Mouse (Mus musculus): Measurements from ENCODE around the gene Plg.

Gene Plg

DNA sequence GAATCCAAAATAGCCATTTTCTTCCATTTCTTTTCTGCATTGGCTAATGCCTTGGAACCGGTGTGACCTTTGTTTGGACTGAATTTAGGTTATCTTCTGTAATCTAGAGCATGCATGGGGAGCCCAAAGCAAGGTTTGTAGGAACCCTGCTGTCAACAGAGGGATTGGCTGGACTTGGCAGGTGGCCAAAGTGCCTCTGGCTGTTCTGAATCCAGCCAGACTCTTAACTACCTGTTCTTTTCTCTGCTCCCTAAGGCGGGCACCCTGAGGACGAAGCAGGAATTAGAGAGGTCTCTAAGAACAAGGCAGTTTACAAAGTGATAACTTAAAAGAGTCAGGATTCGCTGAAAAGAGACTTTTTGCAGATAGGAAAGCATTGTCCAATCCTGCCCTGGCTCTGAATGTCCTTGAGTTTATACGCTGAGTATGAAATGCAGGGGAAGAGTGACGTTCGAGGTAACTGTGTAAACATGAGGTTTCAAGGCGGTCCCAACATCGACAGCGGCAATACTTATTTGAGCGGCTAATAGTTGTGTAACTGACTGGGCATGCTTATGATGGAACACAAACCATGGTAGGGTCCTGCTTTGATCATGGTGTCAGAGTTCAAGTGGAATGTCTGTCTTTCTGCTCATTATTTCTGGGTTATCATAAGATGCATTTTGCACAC, 74.6 kb downstream of the Plg start:
- H3K9me3 ChIP-seq (ENCODE audit: low read length): no peaks in the 10 kb centered on the region
- H3K36me3 ChIP-seq (ENCODE audit: insufficient read depth, low read length): no peaks in the 10 kb centered on the region
- TF ChIP-seq NANOG (IDR thresholded peaks at IDR 0.05; ENCODE audit: borderline replicate concordance, low read length): no peak
- no peak for TF ChIP-seq POU5F1 (IDR thresholded peaks at IDR 0.05; ENCODE audit: borderline replicate concordance, low read length)
- no peak for TF ChIP-seq CTCF (conservative IDR thresholded peaks at IDR 0.05; ENCODE audit: low read length)
- H3K4me3 ChIP-seq (replicated peaks; ENCODE audit: low read length): no peak overlapping the region
- H3K27me3 ChIP-seq (ENCODE audit: insufficient read depth, low read length): no peaks in the 10 kb centered on the region
- H3K4me1 ChIP-seq (replicated peaks; ENCODE audit: low read depth, low read length): no peaks in the 10 kb centered on the region

DNA sequence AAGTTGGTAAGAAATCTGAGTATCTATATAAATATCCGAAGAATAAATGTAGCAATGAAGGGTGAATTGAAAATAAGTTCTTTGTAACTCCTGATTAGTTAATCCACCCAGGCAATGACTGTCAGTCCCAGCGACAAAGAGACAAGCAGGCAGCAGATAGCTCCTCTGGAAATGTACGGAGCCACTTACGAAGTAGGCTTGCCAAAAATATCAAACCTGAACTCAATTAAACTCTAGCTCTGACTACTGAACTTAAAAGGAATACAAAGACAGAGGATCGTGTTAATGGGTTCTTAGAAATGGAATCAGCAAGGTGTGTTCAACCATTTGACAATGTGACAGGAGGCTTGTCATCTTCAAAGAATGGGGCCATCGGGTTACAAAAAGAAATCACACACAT, 75.3 kb downstream of the Plg start:
- H3K4me3 ChIP-seq (replicated peaks; ENCODE audit: low read length): no peak overlapping the region
- no peaks in the 10 kb centered on the region for H3K27me3 ChIP-seq (ENCODE audit: insufficient read depth, low read length)
- H3K9me3 ChIP-seq (ENCODE audit: low read length): no peaks in the 10 kb centered on the region
- H3K4me1 ChIP-seq (replicated peaks; ENCODE audit: low read depth, low read length): no peaks in the 10 kb centered on the region
- no peak for TF ChIP-seq POU5F1 (IDR thresholded peaks at IDR 0.05; ENCODE audit: borderline replicate concordance, low read length)
- no peak for TF ChIP-seq NANOG (IDR thresholded peaks at IDR 0.05; ENCODE audit: borderline replicate concordance, low read length)
- TF ChIP-seq CTCF (conservative IDR thresholded peaks at IDR 0.05; ENCODE audit: low read length): no peak
- H3K36me3 ChIP-seq (ENCODE audit: insufficient read depth, low read length): no peaks in the 10 kb centered on the region

DNA sequence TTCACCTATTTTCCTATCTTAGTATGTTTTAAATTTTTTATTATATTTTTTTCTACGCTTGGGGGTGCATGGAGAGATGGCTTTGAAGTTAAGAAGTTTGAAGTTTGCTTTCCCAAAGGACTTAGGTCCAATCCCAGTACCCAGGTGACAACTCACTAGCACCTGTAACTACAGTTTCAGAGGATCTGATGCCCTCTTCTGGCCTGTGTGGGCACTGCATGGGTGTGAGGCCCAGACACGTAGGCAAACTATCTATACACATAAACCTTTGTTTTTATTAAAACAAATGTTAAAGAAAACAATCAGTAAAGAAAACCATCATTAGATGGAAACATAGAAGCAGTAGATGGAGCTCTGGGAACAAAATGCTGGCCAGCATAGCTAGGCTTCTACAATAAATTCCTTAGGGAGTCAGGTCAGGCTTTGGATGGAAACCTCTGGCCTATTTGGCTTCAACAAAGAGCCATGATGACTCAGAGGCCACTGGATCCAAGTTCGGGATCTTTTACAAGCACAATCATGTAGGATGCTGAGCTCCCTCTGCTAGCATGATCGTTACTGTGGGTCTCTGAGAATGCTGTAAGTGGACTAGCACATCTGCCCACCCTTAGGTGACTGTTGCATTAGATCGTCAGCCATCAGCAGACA, 76.9 kb downstream of the Plg start:
- Histone ChIP-seq H3K4me3 (replicated peaks; ENCODE audit: low read length) (no peak overlapping the region), H3K36me3 (ENCODE audit: insufficient read depth, low read length) (no peaks in the 10 kb centered on the region), H3K27me3 (ENCODE audit: insufficient read depth, low read length) (no peaks in the 10 kb centered on the region), H3K4me1 (replicated peaks; ENCODE audit: low read depth, low read length) (no peaks in the 10 kb centered on the region), H3K9me3 (ENCODE audit: low read length) (no peaks in the 10 kb centered on the region)
- TF ChIP-seq POU5F1 (IDR thresholded peaks at IDR 0.05; ENCODE audit: borderline replicate concordance, low read length) (no peak), CTCF (conservative IDR thresholded peaks at IDR 0.05; ENCODE audit: low read length) (peak; percentile 78), NANOG (IDR thresholded peaks at IDR 0.05; ENCODE audit: borderline replicate concordance, low read length) (no peak)

DNA sequence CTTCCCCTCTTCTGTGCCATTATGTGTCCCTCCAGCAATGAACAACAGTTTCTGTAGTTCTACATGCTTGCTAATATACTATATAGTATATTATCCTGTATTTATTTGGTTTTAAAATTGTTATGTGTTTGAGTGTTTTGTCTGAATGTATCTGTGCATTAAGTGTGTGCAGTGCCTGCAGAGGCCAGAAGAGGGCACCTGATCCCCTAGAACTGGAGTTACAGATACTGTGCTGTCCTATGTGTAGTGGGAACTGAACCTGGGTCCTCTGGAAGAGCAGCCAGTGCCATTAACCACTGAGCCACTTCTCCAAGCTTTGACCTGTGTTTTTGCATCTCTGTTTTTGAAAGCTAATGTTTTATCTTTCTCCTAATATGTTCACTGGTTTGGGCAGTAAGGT, 82.8 kb downstream of the Plg start:
- TF ChIP-seq CTCF (conservative IDR thresholded peaks at IDR 0.05; ENCODE audit: low read length) (peak; percentile 60), POU5F1 (IDR thresholded peaks at IDR 0.05; ENCODE audit: borderline replicate concordance, low read length) (no peak)
- Histone ChIP-seq H3K4me3 (replicated peaks; ENCODE audit: low read length) (no peak overlapping the region), H3K36me3 (ENCODE audit: insufficient read depth, low read length) (no peaks in the 10 kb centered on the region), H3K9me3 (ENCODE audit: low read length) (no peaks in the 10 kb centered on the region), H3K27me3 (ENCODE audit: insufficient read depth, low read length) (no peaks in the 10 kb centered on the region), H3K4me1 (replicated peaks; ENCODE audit: low read depth, low read length) (no peaks in the 10 kb centered on the region)

DNA sequence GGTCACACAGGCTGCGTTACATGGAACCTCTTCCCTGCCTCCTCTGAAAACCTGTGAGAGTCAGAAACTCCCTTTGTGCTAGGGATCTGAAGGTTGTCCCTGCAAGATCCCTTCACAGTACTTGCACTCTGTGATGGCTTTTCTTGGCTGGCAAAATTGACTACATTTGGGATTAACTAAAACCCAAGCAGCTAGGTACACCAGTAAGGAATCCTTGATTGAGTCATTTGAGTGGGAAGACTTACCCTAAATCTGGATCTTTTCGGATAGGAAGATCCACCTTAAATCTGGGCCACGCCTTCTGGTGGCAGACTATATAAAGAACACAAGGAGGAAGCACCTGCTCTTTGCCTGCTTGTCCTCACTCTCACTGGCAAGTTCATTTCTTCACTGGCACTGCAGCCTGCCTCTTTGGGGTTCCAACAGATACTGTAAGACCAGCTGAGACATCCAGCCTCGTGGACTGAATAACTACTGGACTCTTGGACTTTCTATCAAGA, 88.1 kb downstream of the Plg start:
- Histone ChIP-seq H3K9me3 (ENCODE audit: low read length) (no peaks in the 10 kb centered on the region), H3K36me3 (ENCODE audit: insufficient read depth, low read length) (no peaks in the 10 kb centered on the region), H3K27me3 (ENCODE audit: insufficient read depth, low read length) (no peaks in the 10 kb centered on the region), H3K4me1 (replicated peaks; ENCODE audit: low read depth, low read length) (no peaks in the 10 kb centered on the region), H3K4me3 (replicated peaks; ENCODE audit: low read length) (no peak overlapping the region)
- no peak for TF ChIP-seq CTCF (conservative IDR thresholded peaks at IDR 0.05; ENCODE audit: low read length)
- no peak for TF ChIP-seq POU5F1 (IDR thresholded peaks at IDR 0.05; ENCODE audit: borderline replicate concordance, low read length)
- no peak for TF ChIP-seq NANOG (IDR thresholded peaks at IDR 0.05; ENCODE audit: borderline replicate concordance, low read length)

DNA sequence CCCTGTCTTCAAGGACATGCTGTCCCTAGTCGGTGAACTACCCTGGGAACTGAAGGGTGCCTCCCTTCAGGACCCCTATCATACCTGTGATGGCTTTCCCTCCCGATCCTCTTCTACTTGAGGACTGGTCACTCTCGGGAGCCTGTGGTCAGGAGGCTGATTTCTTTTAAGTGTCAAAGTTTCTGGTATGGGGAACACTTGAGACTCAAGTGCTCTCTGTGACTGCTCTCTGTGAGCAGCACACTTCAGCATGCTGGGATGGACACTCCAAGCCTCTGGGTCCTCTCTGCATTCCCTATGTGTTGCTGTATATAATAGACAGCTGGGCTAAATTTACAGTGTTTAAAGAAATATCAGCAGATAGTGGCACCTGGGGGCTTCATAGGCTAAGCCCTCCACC, 89.2 kb downstream of the Plg start:
- TF ChIP-seq CTCF (conservative IDR thresholded peaks at IDR 0.05; ENCODE audit: low read length) (no peak), POU5F1 (IDR thresholded peaks at IDR 0.05; ENCODE audit: borderline replicate concordance, low read length) (no peak), NANOG (IDR thresholded peaks at IDR 0.05; ENCODE audit: borderline replicate concordance, low read length) (no peak)

DNA sequence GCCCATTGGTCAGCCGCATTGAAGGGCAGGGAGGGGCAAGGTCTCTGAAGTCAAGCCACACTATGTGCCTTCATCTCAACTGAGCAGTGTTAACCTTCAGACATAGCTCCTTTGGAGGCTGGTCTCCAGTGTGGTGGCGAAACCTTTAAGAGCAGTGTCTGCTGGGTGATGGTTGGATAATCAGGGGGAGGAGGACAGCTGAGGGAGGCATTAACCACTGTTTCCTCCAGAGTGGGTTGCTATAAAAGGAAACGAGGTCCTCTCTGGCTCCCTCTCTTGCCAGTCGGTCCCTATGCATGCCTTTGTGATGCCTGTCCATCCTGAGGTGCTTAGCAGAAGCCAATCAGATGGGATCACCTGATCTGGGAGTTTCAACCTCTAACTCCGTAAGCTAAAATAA, 90.3 kb downstream of the Plg start:
- no peaks in the 10 kb centered on the region for H3K9me3 ChIP-seq (ENCODE audit: low read length)

More for the DNA sequence above, 89.2 kb downstream of the Plg start:
- Histone ChIP-seq H3K36me3 (ENCODE audit: insufficient read depth, low read length) (no peaks in the 10 kb centered on the region), H3K27me3 (ENCODE audit: insufficient read depth, low read length) (no peaks in the 10 kb centered on the region), H3K4me1 (replicated peaks; ENCODE audit: low read depth, low read length) (no peaks in the 10 kb centered on the region), H3K4me3 (replicated peaks; ENCODE audit: low read length) (no peak overlapping the region), H3K9me3 (ENCODE audit: low read length) (no peaks in the 10 kb centered on the region)

More for the DNA sequence above, 90.3 kb downstream of the Plg start:
- H3K4me3 ChIP-seq (replicated peaks; ENCODE audit: low read length): no peak overlapping the region
- TF ChIP-seq NANOG (IDR thresholded peaks at IDR 0.05; ENCODE audit: borderline replicate concordance, low read length) (no peak), CTCF (conservative IDR thresholded peaks at IDR 0.05; ENCODE audit: low read length) (no peak), POU5F1 (IDR thresholded peaks at IDR 0.05; ENCODE audit: borderline replicate concordance, low read length) (no peak)
- no peaks in the 10 kb centered on the region for H3K4me1 ChIP-seq (replicated peaks; ENCODE audit: low read depth, low read length)
- H3K36me3 ChIP-seq (ENCODE audit: insufficient read depth, low read length): no peaks in the 10 kb centered on the region
- H3K27me3 ChIP-seq (ENCODE audit: insufficient read depth, low read length): no peaks in the 10 kb centered on the region

Measured in E14TG2a.4 (cell line).